Mouse (Mus musculus) kidney, postnatal 4 days (tissue): Measurements from ENCODE around the gene Hist1h3f.
"Not testable (repeated sequence)": the region's sequence is repeated elsewhere in the genome, so short reads cannot be mapped to it uniquely, and the experiment has no call there.

Source experiments
- DNase-seq, 2 experiments: peaks; one replicate each; pipeline ENCODE4 v3.0.0; 2021; ENCODE audit warnings: mixed read lengths in 2 of 2

The Hist1h3f gene

DNA sequence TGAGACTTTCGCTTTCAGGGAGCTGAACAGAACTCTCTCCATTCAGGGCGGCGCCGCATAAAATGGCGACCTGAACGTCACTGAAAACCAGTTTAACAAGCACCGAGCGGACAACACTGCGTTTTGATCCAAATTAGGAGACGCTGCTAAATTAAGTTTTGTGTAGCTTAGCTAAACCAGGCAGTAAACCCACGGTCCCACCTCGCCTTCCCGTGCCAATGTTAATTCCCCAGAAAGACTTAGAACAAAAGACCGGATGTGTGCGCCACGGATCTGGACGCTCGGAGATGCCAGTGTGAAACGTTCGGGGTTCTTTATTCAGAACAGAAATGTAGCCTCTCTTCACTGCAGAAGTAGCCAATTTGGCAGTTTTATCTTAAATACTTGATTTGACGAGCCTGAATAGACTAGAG is 41.2 kb downstream of the Hist1h3f start:
- peak; percentile 82 to 85 for DNase-seq

DNA sequence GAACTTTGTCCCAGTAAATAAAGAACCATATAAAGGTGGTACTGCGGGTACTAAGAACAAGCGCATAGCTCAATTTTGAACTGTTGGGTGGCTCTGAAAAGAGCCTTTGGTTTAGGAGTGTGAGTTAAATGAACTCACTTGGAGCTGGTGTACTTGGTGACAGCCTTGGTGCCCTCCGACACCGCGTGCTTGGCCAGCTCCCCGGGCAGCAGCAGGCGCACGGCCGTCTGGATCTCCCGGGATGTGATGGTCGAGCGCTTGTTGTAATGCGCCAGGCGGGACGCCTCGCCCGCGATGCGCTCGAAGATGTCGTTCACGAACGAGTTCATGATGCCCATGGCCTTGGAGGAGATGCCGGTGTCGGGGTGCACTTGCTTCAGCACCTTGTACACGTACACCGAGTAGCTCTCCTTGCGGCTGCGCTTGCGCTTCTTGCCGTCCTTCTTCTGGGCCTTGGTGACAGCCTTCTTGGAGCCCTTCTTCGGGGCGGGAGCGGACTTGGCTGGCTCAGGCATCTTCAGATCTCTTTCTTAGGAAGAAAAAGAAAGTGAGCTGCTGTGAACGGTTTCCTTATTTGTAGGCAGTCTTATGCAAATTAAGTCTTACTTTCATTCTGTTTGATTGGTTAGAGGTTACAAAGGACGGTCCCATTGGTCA is 41.7 kb downstream of the Hist1h3f start:
- DNase-seq = peak; percentile 71 to 77

DNA sequence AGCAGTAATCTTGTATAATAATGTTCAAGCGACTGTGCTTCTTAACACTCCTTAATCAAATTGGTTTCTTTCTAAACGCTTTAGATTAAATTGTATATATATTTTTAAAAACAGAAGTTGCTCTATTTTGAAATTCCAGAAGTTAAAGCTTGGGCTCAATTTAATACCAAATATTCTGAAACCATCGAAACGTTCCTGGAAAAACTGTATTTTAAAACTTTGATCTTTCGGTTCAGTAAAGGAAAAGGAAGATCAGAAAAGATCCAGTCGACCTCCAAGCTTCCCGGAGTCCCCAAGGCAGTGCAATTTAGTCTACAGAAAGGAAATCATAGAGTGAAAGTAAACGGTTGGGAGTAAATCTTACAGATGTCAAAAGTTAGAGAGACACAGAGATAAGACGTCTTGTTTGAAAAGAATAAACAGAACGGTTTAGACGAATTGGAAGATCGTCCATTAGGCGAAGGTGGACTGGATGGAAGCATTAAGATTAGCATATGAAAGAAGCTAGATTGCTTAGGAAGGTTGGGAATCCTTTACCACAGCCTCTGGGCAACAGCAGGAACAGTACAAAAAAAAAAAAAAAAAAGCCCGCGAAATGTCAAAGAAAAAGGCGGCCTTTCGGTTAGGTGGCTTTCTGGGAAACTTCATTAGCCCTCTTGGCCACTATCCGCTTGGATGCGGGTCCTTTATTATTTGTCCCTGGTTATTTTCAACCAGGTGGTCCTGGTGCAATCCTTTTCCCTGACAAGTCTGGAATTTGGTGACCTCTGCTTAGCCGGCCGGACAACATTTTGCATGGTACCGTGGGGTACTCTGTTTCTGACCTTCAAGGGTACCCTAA is 42.5 kb downstream of the Hist1h3f start:
- peak in 1 of 2 experiments; percentile 22 for DNase-seq

DNA sequence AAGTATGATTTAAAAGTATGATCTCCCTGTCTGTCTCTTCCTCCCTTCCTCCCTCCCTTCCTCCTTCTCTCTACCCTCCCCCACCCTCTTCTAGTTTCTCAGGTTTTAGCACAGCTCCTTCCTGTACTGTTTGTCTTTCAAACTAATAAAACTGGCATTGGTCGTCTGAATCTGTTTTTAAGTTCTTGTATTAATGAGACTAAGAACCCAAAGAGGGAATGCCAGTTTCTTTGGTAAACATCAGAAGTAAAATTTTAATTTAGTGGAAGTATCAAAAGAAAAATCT is 43.0 kb downstream of the Hist1h3f start:
- DNase-seq = no peak

DNA sequence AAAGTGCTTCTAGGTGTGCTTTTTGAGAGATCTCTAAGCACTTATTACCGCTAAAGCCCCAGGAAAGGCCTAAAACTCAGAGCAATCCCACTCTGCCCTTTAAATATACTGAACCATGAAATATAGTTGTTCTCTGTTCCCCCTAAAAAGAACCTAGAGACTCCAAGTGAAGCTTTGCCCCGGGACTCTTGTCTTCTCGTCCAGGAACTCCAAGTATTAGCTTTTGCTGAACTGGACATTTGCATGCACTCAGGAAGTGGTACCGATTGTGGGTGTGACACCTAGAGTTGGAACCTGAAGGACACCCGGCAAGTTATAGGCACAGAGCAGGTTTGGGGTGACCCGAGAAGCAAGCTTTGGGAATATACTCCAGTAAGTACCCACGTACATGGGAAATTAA is 47.4 kb downstream of the Hist1h3f start:
- DNase-seq = no peak

DNA sequence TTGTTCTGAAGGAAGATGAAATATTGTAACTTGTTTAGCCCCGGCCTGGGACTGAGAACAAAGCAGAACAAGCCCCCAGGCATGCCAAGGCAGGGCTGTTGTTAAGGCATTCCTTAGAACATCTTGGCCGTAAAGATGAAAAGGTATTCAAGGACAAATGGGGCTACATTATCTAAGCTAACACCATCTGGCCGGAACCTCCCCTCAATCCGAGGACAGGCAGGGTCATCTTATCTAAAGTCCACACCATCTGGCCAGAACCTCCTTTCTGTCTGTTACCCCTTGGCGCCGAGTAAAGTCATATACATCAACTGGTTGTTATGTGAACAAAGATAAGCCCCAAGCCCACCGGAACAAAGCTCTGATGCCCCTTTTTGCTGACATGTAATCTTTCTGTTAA is 48.0 kb downstream of the Hist1h3f start:
- DNase-seq = not testable (repeated sequence)

DNA sequence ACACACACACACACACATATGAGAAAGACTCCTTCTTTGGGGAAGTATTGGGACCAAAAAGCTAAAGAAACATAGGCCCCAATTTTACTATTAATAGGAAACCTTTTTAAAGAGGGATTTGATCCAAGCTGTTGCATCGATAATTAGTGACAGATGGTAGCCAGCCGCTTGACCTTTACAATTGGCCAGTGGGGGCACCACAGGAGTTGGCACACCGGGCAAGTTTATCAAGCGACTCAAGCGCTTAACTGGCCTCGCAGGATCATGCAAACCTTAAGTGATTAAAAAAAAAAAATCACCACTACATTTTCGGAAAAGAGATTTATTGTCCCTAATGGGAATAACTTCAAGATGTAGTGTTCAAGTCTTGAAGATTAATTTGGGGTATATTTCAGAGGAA is 48.8 kb downstream of the Hist1h3f start:
- peak in 1 of 2 experiments; percentile 12 for DNase-seq

DNA sequence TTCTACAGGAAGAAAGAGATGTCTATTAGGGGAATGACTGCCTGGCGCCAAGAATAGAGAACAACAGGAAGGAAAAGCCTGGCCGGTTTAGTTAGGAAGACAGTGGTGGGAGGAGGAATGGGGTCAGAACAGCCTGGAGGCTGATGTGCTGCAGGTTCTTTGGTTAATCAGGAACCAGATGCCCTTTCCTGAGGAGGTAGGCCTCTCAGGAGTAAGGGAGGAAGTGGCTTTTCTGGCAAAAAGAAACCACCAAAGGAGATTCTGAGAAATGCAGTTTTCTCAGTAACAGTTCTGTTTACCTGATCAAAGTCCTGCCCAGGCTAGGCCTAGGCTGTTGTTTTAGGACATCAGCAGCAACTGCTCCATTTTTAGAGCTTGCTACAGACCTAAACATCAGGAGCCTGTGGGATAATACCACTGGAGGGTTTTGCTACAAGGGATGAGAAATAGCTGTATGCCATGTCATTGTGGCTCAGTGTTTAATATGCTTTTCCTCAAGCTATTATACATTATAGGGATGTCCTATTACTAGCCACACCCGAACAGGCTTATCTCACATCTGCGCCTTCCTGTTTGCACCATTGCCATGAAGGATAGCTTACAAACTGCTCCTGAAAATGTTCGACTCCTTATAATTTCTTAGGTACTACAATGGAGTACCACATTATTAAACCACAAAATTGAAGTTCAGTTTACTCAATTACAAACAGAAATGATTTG is 49.4 kb downstream of the Hist1h3f start:
- peak in 1 of 2 experiments; percentile 47 for DNase-seq
